Mouse (Mus musculus) liver, adult 2 months (tissue): ENCODE results near the gene Ttll6.

Source experiments
- CTCF ChIP-seq: fragments of 200-500 bp; IDR thresholded peaks from 2 replicates; pipeline ENCODE4 v1.5.1; 2011; ENCODE audit warnings: low read depth, low read length, control low read depth
- POLR2A ChIP-seq: fragments of 200-500 bp; IDR thresholded peaks from 2 replicates; pipeline ENCODE4 v1.6.1; 2011; ENCODE audit warnings: low read length, control low read depth; ENCODE audit not compliant: insufficient read depth; ENCODE audit errors: extremely low read depth

- TF ChIP-seq CTCF = no peak
- TF ChIP-seq POLR2A = no peak
These were observed 45.4 kb downstream of the Ttll6 start for GRCm38 (mm10) chr11:96178911-96179503.
